Mouse (Mus musculus) hindbrain, embryonic 14.5 days (tissue): ENCODE data around the gene Cnp. TPM values are rescaled to one million over a fixed set of nuclear protein-coding genes. Genes with fewer than 3 reads are reported as not detected.
"Not testable (repeated sequence)": the region's sequence is repeated elsewhere in the genome, so short reads cannot be mapped to it uniquely, and the experiment has no call there.

Source experiments
- ATAC-seq: fragments of 200-750 bp; cut with Nextera tagmentation; 2 replicates; pipeline ENCODE4 v1.8.0; 2017; ENCODE audit warnings: moderate number of reproducible peaks, mild to moderate bottlenecking, moderate TSS enrichment, moderate library complexity; ENCODE audit not compliant: low FRiP score
- DNase-seq: peaks from one replicate; pipeline ENCODE4 v3.0.0-alpha.2; 2015; ENCODE audit warnings: low spot score
- H3K27ac ChIP-seq: fragments of 300-500 bp; sonication (generic); 2 replicates; pipeline ENCODE4 v1.5.1; 2014; ENCODE audit warnings: mild to moderate bottlenecking, moderate library complexity
- H3K27me3 ChIP-seq: fragments of 300-500 bp; sonication (generic); 2 replicates; pipeline ENCODE4 v1.6.1; 2014; ENCODE audit warnings: mild to moderate bottlenecking, low read length, mixed read lengths; ENCODE audit not compliant: control insufficient read depth, insufficient read depth
- H3K36me3 ChIP-seq: fragments of 300-500 bp; sonication (generic); replicated peaks from 2 replicates; pipeline ENCODE4 v1.6.1; 2014; ENCODE audit not compliant: control insufficient read depth, insufficient read depth
- H3K4me1 ChIP-seq: fragments of 300-500 bp; sonication (generic); replicated peaks from 2 replicates; pipeline ENCODE4 v1.6.1; 2014; ENCODE audit warnings: antibody characterized with exemption, low read length, mixed read lengths; ENCODE audit not compliant: control insufficient read depth, insufficient read depth
- H3K4me2 ChIP-seq: fragments of 300-500 bp; sonication (generic); replicated peaks from 2 replicates; pipeline ENCODE4 v1.6.1; 2014; ENCODE audit warnings: mild to moderate bottlenecking, moderate library complexity
- H3K4me3 ChIP-seq: fragments of 300-500 bp; sonication (generic); replicated peaks from 2 replicates; pipeline ENCODE4 v1.5.1; 2014; ENCODE audit warnings: mild to moderate bottlenecking, low read length
- H3K9ac ChIP-seq: fragments of 300-500 bp; sonication (generic); 2 replicates; pipeline ENCODE4 v1.6.1; 2014
- H3K9me3 ChIP-seq: fragments of 300-500 bp; sonication (generic); 2 replicates; pipeline ENCODE4 v1.6.1; 2016; ENCODE audit warnings: low read length; ENCODE audit not compliant: control insufficient read depth
- WGBS: fragments of 180-500 bp; shearing (Covaris S2); extraction: QIAGEN DNeasy Blood & Tissue Kit; methylation state at CpG from one replicate; pipeline ENCODE4 v1.1.7; 2014; 5-methylcytosine and 5-hydroxymethylcytosine counted together
- polyA plus RNA-seq: library from polyadenylated mRNA; unstranded; fragments of >200 nt; fragmentation: Nextera tagmentation; extraction: Ambion mirVana; gene quantifications from 2 replicates; pipeline ENCODE4 v1.2.1, GENCODE M21; 2014

Gene Cnp
- 47.2 and 53.3 TPM in 2 replicates for polyA plus RNA-seq

- Histone ChIP-seq H3K27ac (peak within 1 kb of the TSS; percentile 20; the same call in 1 of the 2 replicates), H3K36me3 (peaks cover 19% of the 10 kb centered on the region), H3K4me1 (peaks cover 4% of the 10 kb centered on the region; the same call in 1 of the 2 replicates), H3K27me3 (no peaks in the 10 kb centered on the region), H3K9me3 (no peaks in the 10 kb centered on the region), H3K4me2 (peak within 1 kb of the TSS; percentile 58), H3K9ac (peak within 1 kb of the TSS; percentile 53), H3K4me3 (peak within 1 kb of the TSS; percentile 42)
- DNase-seq (peak; percentile 53), ATAC-seq (peak; percentile 54)
- 2% methylated on average over 47 of the region's 47 CpGs for WGBS
Measured at GRCm38 (mm10) chr11:100574708-100575483, at the start of gene Cnp. Gene Cnp (plus strand): TSS chr11:100574904.

- H3K4me2 ChIP-seq: peak overlapping the region; percentile 83
- H3K9ac ChIP-seq: peak overlapping the region; percentile 76
- H3K4me3 ChIP-seq: peak overlapping the region; percentile 68
- peaks cover 26% of the 10 kb centered on the region for H3K4me1 ChIP-seq
- ATAC-seq: no peak
- no peak overlapping the region for H3K27ac ChIP-seq
- no peaks in the 10 kb centered on the region for H3K27me3 ChIP-seq
- 48% methylated on average over 11 of the region's 11 CpGs for WGBS
- no peak for DNase-seq
- no peaks in the 10 kb centered on the region for H3K9me3 ChIP-seq
- peaks cover 38% of the 10 kb centered on the region for H3K36me3 ChIP-seq
Measured at GRCm38 (mm10) chr11:100524987-100525630, 49.6 kb upstream of the Cnp start.

GRCm38 (mm10) chr11:100526052-100526816 is 48.5 kb upstream of the Cnp start:
- peak overlapping the region; percentile 68 for H3K4me3 ChIP-seq
- ATAC-seq (no peak), DNase-seq (no peak)
- H3K27ac ChIP-seq: peak overlapping the region; percentile 87; the same call in 1 of the 2 replicates
- peaks cover 26% of the 10 kb centered on the region for H3K36me3 ChIP-seq
- H3K27me3 ChIP-seq: no peaks in the 10 kb centered on the region
- peak overlapping the region; percentile 76 for H3K9ac ChIP-seq
- WGBS: 5% methylated on average over 15 of the region's 15 CpGs
- H3K9me3 ChIP-seq: no peaks in the 10 kb centered on the region
- peak overlapping the region; percentile 83 for H3K4me2 ChIP-seq
- H3K4me1 ChIP-seq: peaks cover 26% of the 10 kb centered on the region

GRCm38 (mm10) chr11:100527066-100527457 is 47.6 kb upstream of the Cnp start:
- Histone ChIP-seq H3K9ac (peak overlapping the region; percentile 76), H3K4me1 (peaks cover 26% of the 10 kb centered on the region), H3K9me3 (no peaks in the 10 kb centered on the region), H3K4me3 (peak overlapping the region; percentile 68), H3K27me3 (no peaks in the 10 kb centered on the region), H3K27ac (peak overlapping the region; percentile 87), H3K36me3 (peaks cover 18% of the 10 kb centered on the region), H3K4me2 (peak overlapping the region; percentile 83)
- ATAC-seq (peak; percentile 17; the same call in 1 of the 2 replicates), DNase-seq (peak; percentile 61)
- WGBS: under 1% methylated on average over 26 of the region's 26 CpGs

GRCm38 (mm10) chr11:100527458-100528374 is 47.0 kb upstream of the Cnp start, which contains the start of gene Acly:
Gene Acly (minus strand): TSS chr11:100528000.
- ATAC-seq: peak; percentile 98
- peaks cover 12% of the 10 kb centered on the region for H3K36me3 ChIP-seq
- H3K9me3 ChIP-seq: no peaks in the 10 kb centered on the region
- peak within 1 kb of the TSS; percentile 88 for H3K27ac ChIP-seq
- H3K9ac ChIP-seq: peak within 1 kb of the TSS; percentile 76
- no peaks in the 10 kb centered on the region for H3K27me3 ChIP-seq
- H3K4me2 ChIP-seq: peak within 1 kb of the TSS; percentile 83
- under 1% methylated on average over 54 of the region's 54 CpGs for WGBS
- H3K4me1 ChIP-seq: peaks cover 26% of the 10 kb centered on the region
- DNase-seq: peak; percentile 98
- peak within 1 kb of the TSS; percentile 68 for H3K4me3 ChIP-seq

GRCm38 (mm10) chr11:100528375-100529165 is 46.1 kb upstream of the Cnp start:
- Histone ChIP-seq H3K4me2 (peak overlapping the region; percentile 83), H3K9ac (peak overlapping the region; percentile 65), H3K4me3 (peak overlapping the region; percentile 68), H3K4me1 (peaks cover 26% of the 10 kb centered on the region), H3K27ac (peak overlapping the region; percentile 88), H3K36me3 (peaks cover 3% of the 10 kb centered on the region; the same call in 1 of the 2 replicates), H3K9me3 (no peaks in the 10 kb centered on the region), H3K27me3 (no peaks in the 10 kb centered on the region)
- ATAC-seq: no peak
- WGBS: 24% methylated on average over 19 of the region's 19 CpGs
- DNase-seq: no peak

GRCm38 (mm10) chr11:100533871-100534270 is 40.8 kb upstream of the Cnp start:
- WGBS: 45% methylated on average over 6 of the region's 6 CpGs
- DNase-seq: no peak

GRCm38 (mm10) chr11:100534411-100534810 is 40.3 kb upstream of the Cnp start:
- not testable (repeated sequence) for H3K4me3 ChIP-seq, ATAC-seq, H3K27ac ChIP-seq, H3K27me3 ChIP-seq, H3K36me3 ChIP-seq, DNase-seq, H3K9me3 ChIP-seq, H3K4me2 ChIP-seq, H3K9ac ChIP-seq, H3K4me1 ChIP-seq
- WGBS: 84% methylated on average over 2 of the region's 2 CpGs

More at GRCm38 (mm10) chr11:100533871-100534270, 40.8 kb upstream of the Cnp start:
- Histone ChIP-seq H3K36me3 (no peaks in the 10 kb centered on the region), H3K9me3 (no peaks in the 10 kb centered on the region), H3K4me1 (no peaks in the 10 kb centered on the region), H3K4me2 (no peak overlapping the region), H3K27me3 (no peaks in the 10 kb centered on the region), H3K9ac (no peak overlapping the region), H3K4me3 (no peak overlapping the region), H3K27ac (no peak overlapping the region)
- no peak for ATAC-seq
